Mouse (Mus musculus) cortical plate, adult 2 months (tissue): ENCODE results near the gene A530032D15Rik. TPM values are rescaled to one million over a fixed set of nuclear protein-coding genes. Genes with fewer than 3 reads are reported as not detected.
"Not testable (repeated sequence)": the region's sequence is repeated elsewhere in the genome, so short reads cannot be mapped to it uniquely, and the experiment has no call there.

Experiments
- H3K27ac ChIP-seq: fragments of 200-500 bp; 2 replicates; pipeline ENCODE4 v1.5.1; 2012; ENCODE audit warnings: low read length, control low read depth, inconsistent platforms; ENCODE audit not compliant: insufficient read depth
- H3K4me1 ChIP-seq: fragments of 200-500 bp; 2 replicates; pipeline ENCODE4 v1.6.1; 2011; ENCODE audit warnings: low read length; ENCODE audit not compliant: control insufficient read depth, insufficient read depth
- H3K4me3 ChIP-seq: fragments of 200-500 bp; 2 replicates; pipeline ENCODE4 v1.5.1; 2011; ENCODE audit warnings: mild to moderate bottlenecking, low read length, control low read depth; ENCODE audit not compliant: insufficient read depth
- polyA plus RNA-seq: library from polyadenylated mRNA; depleted of rRNA; stranded (reverse); fragments of >200 nt; gene quantifications from 2 replicates; pipeline ENCODE4 v1.2.3, GENCODE M21; 2012; rRNA removed

Gene A530032D15Rik
- polyA plus RNA-seq: not detected in 2 replicates

DNA sequence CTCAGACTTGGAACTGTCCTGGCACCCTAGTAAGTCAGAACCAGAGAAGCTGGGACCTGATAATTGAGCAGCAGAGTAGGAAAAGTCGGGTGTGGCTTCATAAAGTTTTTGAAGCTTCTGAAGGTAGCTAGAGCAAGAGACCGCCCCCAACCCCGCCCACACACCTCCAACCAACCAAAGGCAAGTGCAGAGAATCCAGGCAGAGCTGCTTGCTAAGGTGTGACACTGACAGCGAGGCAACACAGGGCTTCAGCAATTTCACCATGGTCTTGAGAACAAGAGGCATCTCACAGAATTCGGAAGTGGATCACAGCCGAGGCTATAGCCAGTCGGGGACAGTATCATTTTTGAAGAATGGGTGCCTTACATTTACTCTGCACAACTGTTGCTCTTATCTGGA lies at the start of gene A530032D15Rik:
TSS of gene A530032D15Rik (minus strand) at position 101 of the 400 bp plus-strand sequence.
- not testable (repeated sequence) for H3K4me1 ChIP-seq, H3K27ac ChIP-seq, H3K4me3 ChIP-seq

DNA sequence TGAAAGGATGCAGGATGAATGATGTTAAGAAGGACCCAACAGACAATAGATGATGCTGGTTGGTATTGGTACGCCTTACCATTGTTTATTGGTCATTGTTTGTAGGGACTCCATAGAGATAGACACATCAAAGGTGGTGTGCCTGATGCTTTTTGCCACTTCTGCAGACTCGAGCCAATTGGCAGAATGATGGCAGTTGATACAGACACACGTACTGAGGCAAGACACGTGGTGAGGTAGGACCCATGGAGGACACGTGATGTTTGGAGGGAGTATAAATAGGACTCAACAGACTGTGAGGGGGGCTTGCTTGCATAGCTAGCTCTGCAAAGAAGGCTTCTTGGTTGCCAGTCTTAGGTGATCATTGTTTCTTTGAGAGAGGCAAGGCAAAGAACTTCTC lies 45.5 kb upstream of the A530032D15Rik start:
- H3K4me3 ChIP-seq, H3K4me1 ChIP-seq, H3K27ac ChIP-seq: not testable (repeated sequence)

DNA sequence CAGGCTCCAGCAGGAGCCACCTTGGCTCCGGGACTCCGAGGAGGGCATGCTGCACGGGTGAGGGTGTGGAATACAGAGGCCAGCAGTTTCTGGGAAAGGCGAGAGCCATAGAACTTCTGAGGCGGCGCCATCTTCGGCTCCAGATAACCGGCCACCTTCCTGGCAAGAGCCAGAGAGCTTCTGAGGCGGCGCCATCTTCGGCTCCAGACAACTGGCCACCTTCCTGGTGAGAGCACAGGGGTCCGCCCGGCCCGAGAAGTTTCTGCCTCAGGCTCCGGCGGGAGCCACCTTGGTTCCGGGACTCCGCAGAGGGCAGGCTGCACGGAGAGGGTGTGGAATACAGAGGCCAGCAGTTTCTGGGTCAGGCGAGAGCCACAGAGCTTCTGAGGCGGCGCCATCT lies 24.0 kb upstream of the A530032D15Rik start:
- H3K4me3 ChIP-seq, H3K4me1 ChIP-seq, H3K27ac ChIP-seq: not testable (repeated sequence)

DNA sequence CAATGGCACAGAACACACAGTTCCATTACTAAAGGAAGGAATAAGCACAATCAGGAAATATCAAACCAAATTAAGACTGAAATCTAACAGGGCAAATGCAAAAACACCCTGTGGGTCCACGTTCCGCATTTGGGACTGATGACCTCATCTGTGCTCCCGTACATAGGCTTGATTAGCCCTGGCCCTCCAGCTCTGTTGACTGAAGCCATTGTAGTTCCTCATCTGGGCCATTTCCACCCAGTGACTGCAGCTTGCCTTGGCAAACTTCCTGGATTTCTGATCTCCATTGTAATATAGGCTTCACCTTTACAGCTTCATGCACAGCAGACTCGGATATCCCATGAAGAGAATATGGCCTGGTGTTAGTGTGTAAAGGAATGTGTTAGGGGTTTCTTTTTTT lies 12.2 kb upstream of the A530032D15Rik start:
- H3K4me1 ChIP-seq, H3K4me3 ChIP-seq, H3K27ac ChIP-seq: not testable (repeated sequence)

DNA sequence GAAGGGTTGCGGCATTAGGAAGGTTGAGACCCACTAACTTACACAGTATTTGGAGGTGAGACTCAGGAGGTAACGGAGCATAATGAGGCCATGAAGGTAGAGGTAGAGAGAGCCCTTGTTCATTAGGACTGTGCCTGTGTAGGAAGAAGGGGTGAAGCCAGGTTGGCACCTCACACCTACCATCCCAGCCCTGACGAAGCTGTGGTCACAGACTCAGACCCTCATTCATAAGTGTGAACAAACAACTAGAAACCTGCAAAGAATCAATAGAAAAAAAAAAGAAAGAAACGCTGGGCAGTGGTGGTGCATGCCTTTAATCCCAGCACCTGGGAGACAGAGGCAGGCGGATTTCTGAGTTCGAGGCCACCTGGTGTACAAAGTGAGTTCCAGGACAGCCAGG lies 8.7 kb upstream of the A530032D15Rik start:
- H3K4me1 ChIP-seq, H3K4me3 ChIP-seq, H3K27ac ChIP-seq: not testable (repeated sequence)

DNA sequence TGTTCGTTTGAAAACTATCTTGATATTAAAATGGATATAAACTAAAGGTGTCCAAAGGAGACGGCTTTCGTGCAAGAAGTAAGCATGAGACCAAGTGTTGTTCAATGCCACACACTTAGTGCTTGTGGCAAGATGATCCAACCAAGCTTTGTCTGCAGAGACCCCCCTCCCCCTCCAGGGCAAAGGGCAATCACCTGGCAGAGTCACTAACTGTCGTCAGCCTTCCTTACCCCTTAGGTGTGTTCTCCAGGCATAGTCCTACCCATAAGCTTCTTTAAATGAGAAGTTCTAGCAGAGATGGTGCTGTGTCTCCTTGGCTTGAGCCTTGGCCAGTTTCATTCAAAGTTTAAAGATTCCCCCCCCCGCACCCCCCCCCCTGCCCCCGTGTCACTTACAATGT lies 7.9 kb upstream of the A530032D15Rik start:
- not testable (repeated sequence) for H3K27ac ChIP-seq

DNA sequence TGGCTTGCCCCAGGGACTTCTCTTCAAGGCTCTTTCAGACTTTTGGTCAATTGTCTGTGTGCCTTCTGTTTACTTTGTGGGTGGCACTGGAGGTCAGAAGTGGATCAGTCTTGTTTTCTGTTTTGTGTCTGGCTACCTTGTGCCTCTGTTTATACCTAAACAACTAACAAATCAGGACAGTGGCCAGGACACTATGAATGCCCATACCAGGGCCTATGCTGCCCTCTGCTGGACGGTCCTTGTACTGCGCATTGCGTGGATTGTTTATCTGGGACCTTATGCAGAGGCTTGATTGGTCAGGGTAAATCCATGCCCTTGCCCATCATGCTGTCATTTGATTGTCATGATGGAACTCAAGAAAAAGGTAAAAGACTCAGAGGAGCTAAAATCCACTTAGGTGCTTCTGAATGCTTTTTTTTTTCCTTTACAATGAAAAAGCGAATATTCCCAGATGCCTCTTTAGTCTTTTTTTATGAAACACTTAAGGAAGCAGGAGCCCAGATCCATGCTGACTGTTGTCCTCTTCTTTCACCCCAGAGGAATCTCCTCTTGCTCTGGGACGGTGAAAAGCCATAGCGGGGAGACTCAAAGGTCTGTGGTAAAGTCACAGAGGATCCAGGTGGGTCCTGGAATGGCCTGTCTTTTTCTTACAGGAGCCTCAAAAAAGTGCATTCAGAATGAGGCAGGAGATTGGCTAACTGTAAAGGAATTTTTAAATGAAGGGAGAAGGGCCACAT lies 5.2 kb upstream of the A530032D15Rik start:
- not testable (repeated sequence) for H3K4me1 ChIP-seq, H3K27ac ChIP-seq, H3K4me3 ChIP-seq

More for the DNA sequence above, 7.9 kb upstream of the A530032D15Rik start:
- not testable (repeated sequence) for H3K4me1 ChIP-seq, H3K4me3 ChIP-seq

DNA sequence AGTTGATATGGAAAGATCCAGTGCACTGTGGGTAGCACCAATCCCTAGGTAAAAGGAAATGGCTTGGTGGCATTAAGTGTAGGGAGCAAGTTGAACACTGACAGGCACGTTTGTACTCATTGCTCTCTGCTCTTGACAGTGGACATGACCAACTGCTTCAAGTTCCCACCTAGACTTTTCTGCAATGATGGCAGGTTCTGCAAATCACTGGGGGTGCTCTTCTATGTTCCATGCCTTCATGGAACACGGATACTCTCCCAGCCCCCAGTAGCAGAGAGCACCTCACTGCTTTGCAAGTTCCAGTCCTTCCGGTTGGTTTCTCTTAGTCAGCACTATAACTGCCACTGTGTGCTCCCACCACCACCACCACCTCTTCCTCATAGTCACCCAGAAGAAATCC lies 4.4 kb upstream of the A530032D15Rik start:
- H3K4me3 ChIP-seq, H3K4me1 ChIP-seq, H3K27ac ChIP-seq: not testable (repeated sequence)

DNA sequence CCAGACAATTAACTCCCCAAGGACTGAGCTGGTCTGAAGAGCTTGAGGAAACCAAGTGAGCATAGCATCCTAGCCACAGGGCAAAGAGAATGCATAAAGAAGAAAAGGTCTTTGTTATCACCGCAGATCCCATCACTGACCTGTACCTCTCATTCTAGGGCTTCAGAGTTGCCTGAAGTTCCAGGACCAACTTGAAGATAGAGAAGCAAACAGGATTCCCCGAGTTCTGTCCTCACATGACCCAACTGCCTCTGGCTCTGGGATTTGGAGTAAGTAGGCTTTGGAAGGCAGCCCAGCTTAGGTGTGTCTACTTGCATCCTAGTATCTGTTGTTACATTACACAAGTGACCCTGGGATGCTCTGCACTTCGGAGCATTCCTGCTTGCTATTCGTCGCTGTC lies 3.2 kb upstream of the A530032D15Rik start:
- not testable (repeated sequence) for H3K4me3 ChIP-seq, H3K27ac ChIP-seq, H3K4me1 ChIP-seq

DNA sequence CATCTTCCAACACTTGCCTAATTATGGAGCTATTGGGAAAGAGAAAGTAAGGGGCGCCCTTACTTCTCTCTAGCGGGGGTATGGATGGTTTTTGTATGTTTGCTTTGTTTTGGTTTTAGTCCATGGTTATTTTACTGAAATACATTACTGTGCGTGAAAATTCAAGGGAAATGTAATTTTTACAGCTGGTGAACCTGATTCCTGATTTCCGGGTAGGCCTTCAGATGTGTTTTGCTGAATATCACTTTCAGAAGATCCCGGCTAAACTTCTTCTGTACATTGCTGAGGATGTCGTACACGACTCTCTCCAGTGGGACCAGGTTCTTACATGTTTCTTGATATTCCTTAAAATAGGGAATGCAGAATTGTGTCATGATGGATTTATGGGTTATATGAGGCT lies 2.6 kb upstream of the A530032D15Rik start:
- H3K27ac ChIP-seq, H3K4me1 ChIP-seq, H3K4me3 ChIP-seq: not testable (repeated sequence)

DNA sequence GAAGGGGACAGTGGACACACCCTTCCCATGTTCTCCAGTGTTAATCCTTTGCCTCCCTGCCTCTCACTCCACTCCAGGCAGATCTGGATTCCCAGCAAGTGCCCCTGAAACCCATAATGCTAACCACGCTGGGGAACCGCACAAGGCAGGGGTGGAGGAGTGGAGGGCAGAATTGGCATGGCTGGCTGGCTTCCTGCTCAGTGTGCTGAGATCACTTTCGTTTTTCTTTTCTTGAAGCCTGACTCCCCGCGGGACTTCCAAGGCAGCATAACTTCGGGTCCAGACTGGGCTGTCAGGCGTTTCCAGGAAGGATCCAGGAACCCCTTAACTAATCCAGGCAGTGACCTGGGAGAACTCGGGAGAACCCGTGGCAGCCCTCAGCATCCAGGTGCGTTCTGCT lies 1.9 kb upstream of the A530032D15Rik start:
- not testable (repeated sequence) for H3K4me1 ChIP-seq, H3K27ac ChIP-seq, H3K4me3 ChIP-seq

DNA sequence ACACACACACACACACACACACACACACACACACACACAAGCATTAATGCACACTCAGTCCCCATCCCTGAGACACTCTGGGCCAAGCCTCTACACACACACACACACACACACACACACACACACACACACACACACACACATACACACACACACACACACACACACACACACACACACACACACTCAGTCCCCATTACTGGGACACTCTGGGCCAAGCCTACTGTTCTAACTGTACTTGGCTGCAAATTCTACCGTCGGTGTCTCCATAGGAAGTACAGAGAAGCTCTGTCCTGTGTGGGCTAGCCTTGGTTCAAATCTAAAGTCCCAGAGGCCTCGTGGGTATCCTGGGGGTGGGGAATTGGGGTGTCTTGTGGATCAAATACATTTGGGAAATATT lies 1.2 kb upstream of the A530032D15Rik start:
- H3K27ac ChIP-seq, H3K4me1 ChIP-seq, H3K4me3 ChIP-seq: not testable (repeated sequence)

DNA sequence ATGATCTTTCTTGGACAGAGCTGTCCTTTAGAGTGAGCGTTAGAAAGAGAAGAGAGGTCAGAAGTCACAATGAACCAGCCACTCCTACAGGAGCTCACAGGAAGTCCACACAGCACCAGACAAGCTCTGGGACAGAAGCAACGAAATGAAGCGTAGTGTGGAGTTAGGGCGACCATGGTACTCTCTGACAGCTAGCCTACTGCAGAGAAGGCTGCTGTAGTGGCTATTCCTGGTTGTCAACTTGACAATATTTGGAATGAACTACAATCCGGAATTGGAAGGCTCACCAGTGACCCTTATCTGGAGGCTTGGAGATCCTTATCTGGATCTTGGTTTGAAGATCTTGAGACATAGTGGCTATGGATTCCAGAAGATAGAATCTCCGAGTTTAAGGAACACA lies 3.6 kb downstream of the A530032D15Rik start:
- not testable (repeated sequence) for H3K27ac ChIP-seq, H3K4me3 ChIP-seq, H3K4me1 ChIP-seq

DNA sequence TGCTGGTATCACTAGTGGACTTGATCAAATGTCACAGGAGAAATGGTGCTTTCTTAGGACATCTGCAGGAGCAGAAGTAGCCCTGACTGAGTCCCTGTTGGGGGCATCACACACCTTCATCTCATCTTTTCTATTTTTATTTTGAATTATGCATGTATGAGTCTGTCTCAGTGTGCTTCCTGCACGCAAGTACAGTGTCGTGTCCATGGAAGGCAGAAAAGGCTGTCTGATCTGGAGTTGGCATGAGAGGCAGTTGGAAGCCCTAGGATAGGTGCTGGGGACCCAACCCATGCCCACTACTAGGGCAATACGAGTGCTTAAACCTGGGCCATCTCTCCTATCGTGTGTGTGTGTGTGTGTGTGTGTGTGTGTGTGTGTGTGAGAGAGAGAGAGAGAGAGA lies 4.3 kb downstream of the A530032D15Rik start:
- H3K4me3 ChIP-seq, H3K4me1 ChIP-seq, H3K27ac ChIP-seq: not testable (repeated sequence)

DNA sequence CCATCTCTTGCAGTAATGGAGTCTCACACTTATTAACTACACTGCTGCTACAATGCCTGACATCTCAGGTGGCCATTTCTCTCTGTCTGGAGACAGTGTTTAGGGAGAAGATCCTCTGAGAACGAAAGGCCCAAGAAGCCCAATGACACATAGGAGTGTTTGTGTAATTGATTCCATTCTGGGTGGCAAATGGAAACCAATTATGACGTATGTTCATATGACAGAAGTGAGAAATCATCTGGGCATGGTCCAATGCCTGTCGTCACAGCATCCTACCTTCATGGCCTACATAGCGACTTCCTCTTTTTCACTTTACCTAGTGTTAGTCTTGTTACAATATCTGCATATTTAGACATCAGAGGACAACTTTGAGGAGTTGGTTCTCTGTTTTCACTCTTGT lies 7.9 kb downstream of the A530032D15Rik start:
- H3K4me1 ChIP-seq, H3K4me3 ChIP-seq, H3K27ac ChIP-seq: not testable (repeated sequence)

DNA sequence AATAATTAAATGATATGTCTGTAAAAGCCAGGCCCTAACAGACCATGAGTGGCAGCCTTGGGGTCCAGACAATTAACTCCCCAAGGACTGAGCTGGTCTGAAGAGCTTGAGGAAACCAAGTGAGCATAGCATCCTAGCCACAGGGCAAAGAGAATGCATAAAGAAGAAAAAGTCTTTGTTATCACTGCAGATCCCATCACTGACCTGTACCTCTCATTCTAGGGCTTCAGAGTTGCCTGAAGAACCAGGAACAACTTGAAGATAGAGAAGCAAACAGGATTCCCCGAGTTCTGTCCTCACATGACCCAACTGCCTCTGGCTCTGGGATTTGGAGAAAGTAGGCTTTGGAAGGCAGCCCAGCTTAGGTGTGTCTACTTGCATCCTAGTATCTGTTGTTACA lies 9.8 kb downstream of the A530032D15Rik start, which contains the start of gene Gm10553:
TSS of gene Gm10553 (plus strand) at position 301 of the 400 bp plus-strand sequence.
- not testable (repeated sequence) for H3K27ac ChIP-seq, H3K4me3 ChIP-seq, H3K4me1 ChIP-seq

DNA sequence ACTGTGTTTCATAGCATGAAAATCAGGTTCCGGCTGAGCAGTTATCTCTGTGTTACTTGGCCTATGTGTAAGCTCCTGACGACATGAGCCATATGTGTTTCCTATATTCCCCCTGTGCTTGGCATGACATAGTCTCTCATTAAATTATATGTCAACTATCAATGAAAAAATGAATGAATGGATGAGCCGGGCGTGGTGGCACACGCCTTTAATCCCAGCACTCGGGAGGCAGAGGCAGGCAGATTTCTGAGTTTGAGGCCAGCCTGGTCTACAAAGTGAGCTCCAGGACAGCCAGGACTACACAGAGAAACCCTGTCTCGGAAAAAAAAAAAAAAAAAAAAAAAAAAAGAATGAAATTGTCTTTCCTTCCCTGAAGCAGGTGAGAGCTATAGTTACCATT lies 10.6 kb downstream of the A530032D15Rik start:
- H3K4me1 ChIP-seq, H3K4me3 ChIP-seq, H3K27ac ChIP-seq: not testable (repeated sequence)
